Mouse (Mus musculus): ENCODE measurements around the gene Rsph3a. TPM values are rescaled to one million over a fixed set of nuclear protein-coding genes. Genes with fewer than 3 reads are reported as not detected.

Gene Rsph3a
- polyA plus RNA-seq, 1 experiment from 2014 or later = 61.0 TPM

GRCm38 (mm10) chr17:7904992-7905391, 40.4 kb upstream of the Rsph3a start:
- Histone ChIP-seq H3K9ac (ENCODE audit: low read length) (no peak overlapping the region), H3K9me3 (ENCODE audit: control insufficient read depth, low read length) (no peaks in the 10 kb centered on the region), H3K4me1 (replicated peaks; ENCODE audit: control insufficient read depth, insufficient read depth, low read length) (no peaks in the 10 kb centered on the region), H3K4me3 (ENCODE audit: low read depth, low read length) (no peak overlapping the region), H3K27ac (ENCODE audit: low read depth, low read length) (no peak overlapping the region), H3K36me3 (ENCODE audit: control insufficient read depth, insufficient read depth, low read length) (no peaks in the 10 kb centered on the region), H3K4me2 (ENCODE audit: low read depth, low read length, severe bottlenecking) (no peak overlapping the region), H3K27me3 (ENCODE audit: control insufficient read depth, insufficient read depth, low read length) (no peaks in the 10 kb centered on the region)
- ATAC-seq (replicated peaks; ENCODE audit: low FRiP score) = no peak
- DNase-seq (ENCODE audit: low spot score) = no peak
- WGBS = 45% methylated on average over 2 of the region's 2 CpGs

- Histone ChIP-seq H3K36me3 (ENCODE audit: control insufficient read depth, insufficient read depth, low read length) (no peaks in the 10 kb centered on the region), H3K4me2 (ENCODE audit: low read depth, low read length, severe bottlenecking) (no peak overlapping the region), H3K4me3 (ENCODE audit: low read depth, low read length) (no peak overlapping the region), H3K9ac (ENCODE audit: low read length) (no peak overlapping the region), H3K27ac (ENCODE audit: low read depth, low read length) (no peak overlapping the region), H3K9me3 (ENCODE audit: control insufficient read depth, low read length) (no peaks in the 10 kb centered on the region), H3K4me1 (replicated peaks; ENCODE audit: control insufficient read depth, insufficient read depth, low read length) (no peaks in the 10 kb centered on the region), H3K27me3 (ENCODE audit: control insufficient read depth, insufficient read depth, low read length) (no peaks in the 10 kb centered on the region)
- DNase-seq (ENCODE audit: low spot score) (no peak), ATAC-seq (replicated peaks; ENCODE audit: low FRiP score) (no peak)
- 42% methylated on average over 4 of the region's 4 CpGs for WGBS
These were observed 39.3 kb upstream of the Rsph3a start for GRCm38 (mm10) chr17:7905936-7906685.

- H3K27ac ChIP-seq (ENCODE audit: low read depth, low read length) = no peak overlapping the region
- ATAC-seq (replicated peaks; ENCODE audit: low FRiP score) (no peak), DNase-seq (ENCODE audit: low spot score) (no peak)
- no peaks in the 10 kb centered on the region for H3K9me3 ChIP-seq (ENCODE audit: control insufficient read depth, low read length)
- H3K4me3 ChIP-seq (ENCODE audit: low read depth, low read length) = no peak overlapping the region
- no peak overlapping the region for H3K9ac ChIP-seq (ENCODE audit: low read length)
- H3K27me3 ChIP-seq (ENCODE audit: control insufficient read depth, insufficient read depth, low read length) = no peaks in the 10 kb centered on the region
- no peaks in the 10 kb centered on the region for H3K36me3 ChIP-seq (ENCODE audit: control insufficient read depth, insufficient read depth, low read length)
- H3K4me2 ChIP-seq (ENCODE audit: low read depth, low read length, severe bottlenecking) = no peak overlapping the region
- H3K4me1 ChIP-seq (replicated peaks; ENCODE audit: control insufficient read depth, insufficient read depth, low read length) = no peaks in the 10 kb centered on the region
- 98% methylated on average over 2 of the region's 2 CpGs for WGBS
These were observed 30.7 kb upstream of the Rsph3a start for GRCm38 (mm10) chr17:7914596-7915227.

GRCm38 (mm10) chr17:7915791-7916190, 29.6 kb upstream of the Rsph3a start:
- Histone ChIP-seq H3K4me1 (replicated peaks; ENCODE audit: control insufficient read depth, insufficient read depth, low read length) (no peaks in the 10 kb centered on the region), H3K9me3 (ENCODE audit: control insufficient read depth, low read length) (no peaks in the 10 kb centered on the region), H3K4me3 (ENCODE audit: low read depth, low read length) (no peak overlapping the region), H3K27me3 (ENCODE audit: control insufficient read depth, insufficient read depth, low read length) (no peaks in the 10 kb centered on the region), H3K36me3 (ENCODE audit: control insufficient read depth, insufficient read depth, low read length) (no peaks in the 10 kb centered on the region), H3K27ac (ENCODE audit: low read depth, low read length) (no peak overlapping the region), H3K9ac (ENCODE audit: low read length) (no peak overlapping the region), H3K4me2 (ENCODE audit: low read depth, low read length, severe bottlenecking) (no peak overlapping the region)
- 78% methylated on average over 9 of the region's 9 CpGs for WGBS
- ATAC-seq (replicated peaks; ENCODE audit: low FRiP score) = no peak
- no peak for DNase-seq (ENCODE audit: low spot score)

DNA sequence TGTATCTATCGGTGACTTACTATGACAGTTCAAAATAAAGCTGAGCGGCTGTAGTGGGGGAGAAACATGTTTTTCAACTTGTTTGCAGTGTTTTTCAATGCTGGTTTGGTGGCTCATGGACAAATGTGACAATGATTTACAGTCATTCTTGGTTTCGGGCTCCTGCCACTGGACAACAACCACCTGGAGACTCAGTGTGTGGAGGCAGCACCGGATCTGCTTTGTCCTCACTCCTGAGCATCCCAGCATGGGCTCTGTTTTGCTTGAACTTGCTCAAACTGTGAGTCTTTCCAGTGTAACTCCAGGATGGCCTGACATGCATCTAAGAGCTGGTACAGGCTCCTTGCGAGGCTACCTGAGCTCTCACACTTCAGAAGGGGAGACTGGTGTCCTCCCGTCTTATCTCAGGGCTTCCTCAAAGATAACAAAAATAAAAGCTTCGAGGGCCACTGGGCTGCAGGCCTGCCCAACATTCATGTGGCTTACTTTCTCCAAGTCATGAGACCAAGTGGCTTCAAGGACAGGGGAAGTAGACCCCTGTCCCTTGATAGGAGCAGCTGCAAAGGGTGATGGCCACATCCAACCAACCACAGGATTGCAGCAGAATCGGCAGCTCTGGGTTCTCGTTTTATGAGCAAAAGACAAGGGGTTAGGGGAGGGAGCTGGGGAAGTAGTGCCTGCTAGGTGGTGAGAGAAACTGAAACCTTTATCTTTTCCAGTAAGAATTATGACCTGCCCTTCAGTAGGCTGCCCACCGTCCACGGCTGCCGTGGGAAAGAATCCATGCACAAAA, 28.4 kb upstream of the Rsph3a start:
- H3K27ac ChIP-seq (ENCODE audit: low read depth, low read length) = no peak overlapping the region
- H3K4me3 ChIP-seq (ENCODE audit: low read depth, low read length) = no peak overlapping the region
- H3K27me3 ChIP-seq (ENCODE audit: control insufficient read depth, insufficient read depth, low read length) = no peaks in the 10 kb centered on the region
- H3K4me1 ChIP-seq (replicated peaks; ENCODE audit: control insufficient read depth, insufficient read depth, low read length) = no peaks in the 10 kb centered on the region
- no peaks in the 10 kb centered on the region for H3K9me3 ChIP-seq (ENCODE audit: control insufficient read depth, low read length)
- H3K4me2 ChIP-seq (ENCODE audit: low read depth, low read length, severe bottlenecking) = no peak overlapping the region
- 89% methylated on average over 12 of the region's 12 CpGs for WGBS
- H3K36me3 ChIP-seq (ENCODE audit: control insufficient read depth, insufficient read depth, low read length) = no peaks in the 10 kb centered on the region
- H3K9ac ChIP-seq (ENCODE audit: low read length) = no peak overlapping the region
- ATAC-seq (replicated peaks; ENCODE audit: low FRiP score) (no peak), DNase-seq (ENCODE audit: low spot score) (no peak)

DNA sequence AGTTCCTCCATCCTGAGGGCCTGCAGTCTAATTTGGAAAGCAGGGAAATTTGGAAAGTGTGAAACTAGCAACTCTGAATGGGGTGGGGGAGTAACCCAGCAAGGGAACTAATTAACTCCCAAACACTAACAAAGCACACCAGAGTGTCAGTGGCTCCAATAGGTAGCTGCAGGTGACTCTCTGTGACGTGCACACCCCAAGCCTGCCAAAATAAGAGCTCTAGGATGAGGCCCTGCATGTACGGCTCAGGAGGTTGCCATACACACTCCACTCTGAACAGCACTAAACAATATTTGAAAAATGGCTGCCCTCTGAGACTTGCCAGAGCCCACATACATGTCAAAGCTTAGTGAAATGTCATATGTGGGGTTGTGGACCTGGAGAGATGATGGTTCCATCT, 27.1 kb upstream of the Rsph3a start:
- 65% methylated on average over 2 of the region's 2 CpGs for WGBS
- no peak for ATAC-seq (replicated peaks; ENCODE audit: low FRiP score)
- H3K4me3 ChIP-seq (ENCODE audit: low read depth, low read length) = no peak overlapping the region

GRCm38 (mm10) chr17:7919209-7919608, 26.2 kb upstream of the Rsph3a start:
- Histone ChIP-seq H3K4me3 (ENCODE audit: low read depth, low read length) (no peak overlapping the region), H3K9ac (ENCODE audit: low read length) (no peak overlapping the region), H3K4me1 (replicated peaks; ENCODE audit: control insufficient read depth, insufficient read depth, low read length) (no peaks in the 10 kb centered on the region), H3K27ac (ENCODE audit: low read depth, low read length) (no peak overlapping the region), H3K4me2 (ENCODE audit: low read depth, low read length, severe bottlenecking) (no peak overlapping the region), H3K36me3 (ENCODE audit: control insufficient read depth, insufficient read depth, low read length) (no peaks in the 10 kb centered on the region), H3K9me3 (ENCODE audit: control insufficient read depth, low read length) (no peaks in the 10 kb centered on the region), H3K27me3 (ENCODE audit: control insufficient read depth, insufficient read depth, low read length) (no peaks in the 10 kb centered on the region)
- DNase-seq (ENCODE audit: low spot score) = no peak
- WGBS = 84% methylated on average over 2 of the region's 2 CpGs
- ATAC-seq (replicated peaks; ENCODE audit: low FRiP score) = no peak

More for the DNA sequence above, 27.1 kb upstream of the Rsph3a start:
- no peaks in the 10 kb centered on the region for H3K4me1 ChIP-seq (replicated peaks; ENCODE audit: control insufficient read depth, insufficient read depth, low read length)
- H3K36me3 ChIP-seq (ENCODE audit: control insufficient read depth, insufficient read depth, low read length) = no peaks in the 10 kb centered on the region
- no peak overlapping the region for H3K27ac ChIP-seq (ENCODE audit: low read depth, low read length)
- no peak overlapping the region for H3K4me2 ChIP-seq (ENCODE audit: low read depth, low read length, severe bottlenecking)
- no peak overlapping the region for H3K9ac ChIP-seq (ENCODE audit: low read length)
- no peaks in the 10 kb centered on the region for H3K27me3 ChIP-seq (ENCODE audit: control insufficient read depth, insufficient read depth, low read length)
- no peak for DNase-seq (ENCODE audit: low spot score)
- no peaks in the 10 kb centered on the region for H3K9me3 ChIP-seq (ENCODE audit: control insufficient read depth, low read length)

GRCm38 (mm10) chr17:7922564-7922963, 22.9 kb upstream of the Rsph3a start:
- DNase-seq (ENCODE audit: low spot score) (no peak), ATAC-seq (replicated peaks; ENCODE audit: low FRiP score) (no peak)
- Histone ChIP-seq H3K27ac (ENCODE audit: low read depth, low read length) (no peak overlapping the region), H3K4me2 (ENCODE audit: low read depth, low read length, severe bottlenecking) (no peak overlapping the region), H3K9ac (ENCODE audit: low read length) (no peak overlapping the region), H3K4me1 (replicated peaks; ENCODE audit: control insufficient read depth, insufficient read depth, low read length) (no peaks in the 10 kb centered on the region), H3K36me3 (ENCODE audit: control insufficient read depth, insufficient read depth, low read length) (no peaks in the 10 kb centered on the region), H3K27me3 (ENCODE audit: control insufficient read depth, insufficient read depth, low read length) (no peaks in the 10 kb centered on the region), H3K4me3 (ENCODE audit: low read depth, low read length) (no peak overlapping the region), H3K9me3 (ENCODE audit: control insufficient read depth, low read length) (no peaks in the 10 kb centered on the region)
- 91% methylated on average over 5 of the region's 5 CpGs for WGBS
